Mouse (Mus musculus) yolk sac, embryonic 10.5 days (tissue): ENCODE data around the gene 1110032A03Rik.
A peak's percentile ranks its signal among the peaks of the same experiment; 100 is the strongest.

ENCODE experiments used
- DNase-seq: peaks from one replicate; pipeline ENCODE4 v3.0.0-alpha.2; 2017; ENCODE audit warnings: low spot score

The 1110032A03Rik gene

GRCm38 (mm10) chr9:50729600-50729999 is 45.7 kb downstream of the 1110032A03Rik start:
- peak; percentile 32 for DNase-seq

DNA sequence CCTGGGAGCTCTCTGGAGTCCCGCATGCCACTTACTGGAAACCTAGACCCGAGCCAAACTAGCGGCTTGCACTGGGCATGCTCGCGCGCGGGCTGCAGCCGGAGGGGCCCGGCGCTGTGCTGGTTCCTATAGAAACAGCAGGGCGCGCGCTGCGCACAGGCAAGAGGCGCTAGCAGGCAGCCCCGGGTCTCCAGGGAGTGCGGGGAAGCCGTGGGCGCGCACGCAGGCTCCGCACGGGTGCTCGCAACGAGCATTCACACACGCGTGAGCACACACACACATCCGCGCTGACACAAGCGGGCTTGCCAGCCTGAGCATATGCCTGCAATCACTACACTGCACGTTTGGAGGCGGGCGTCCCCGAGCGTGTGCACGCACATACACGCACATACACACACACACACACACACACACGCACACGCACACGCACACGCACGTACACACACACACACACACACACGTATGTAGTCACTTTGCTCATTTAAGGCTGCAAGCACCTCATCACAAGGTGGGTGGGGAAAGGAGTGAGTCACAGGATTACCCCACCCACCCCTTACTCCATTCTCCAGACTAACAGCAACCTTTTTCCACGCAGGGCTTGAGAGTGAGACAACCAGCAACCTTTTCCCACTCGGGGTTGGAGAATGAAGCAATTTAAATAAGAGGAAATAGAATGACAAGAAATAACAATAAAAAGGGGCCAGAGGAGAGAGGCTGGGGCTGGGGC is 47.2 kb downstream of the 1110032A03Rik start:
- DNase-seq: peak; percentile 62

GRCm38 (mm10) chr9:50727171-50727924 is 48.0 kb downstream of the 1110032A03Rik start:
- DNase-seq: no peak

- DNase-seq: no peak
These were observed 49.3 kb downstream of the 1110032A03Rik start for GRCm38 (mm10) chr9:50725921-50726590.

- no peak for DNase-seq
These were observed 50.5 kb downstream of the 1110032A03Rik start for GRCm38 (mm10) chr9:50724661-50725330.

- DNase-seq: no peak
These were observed 51.2 kb downstream of the 1110032A03Rik start for GRCm38 (mm10) chr9:50724147-50724546.

DNA sequence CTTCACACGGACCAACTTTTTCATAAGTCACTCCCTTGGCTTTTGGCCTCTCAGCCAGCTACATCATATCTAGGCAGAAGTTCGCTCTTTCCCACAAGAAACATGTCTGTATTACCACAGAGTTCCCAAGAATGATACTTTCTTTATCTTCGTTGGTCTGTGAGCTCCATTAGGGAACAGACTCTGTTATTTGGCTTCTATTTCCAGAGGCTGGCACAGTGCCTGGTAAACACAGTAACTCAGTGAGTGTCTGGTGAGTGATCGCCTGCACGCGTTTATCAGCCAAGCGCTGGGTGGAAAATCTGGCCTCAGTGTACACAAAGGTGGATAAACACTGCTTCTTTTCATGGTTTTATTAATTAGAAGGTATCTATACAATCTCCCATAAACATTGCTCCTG is 51.9 kb downstream of the 1110032A03Rik start:
- DNase-seq: no peak

DNA sequence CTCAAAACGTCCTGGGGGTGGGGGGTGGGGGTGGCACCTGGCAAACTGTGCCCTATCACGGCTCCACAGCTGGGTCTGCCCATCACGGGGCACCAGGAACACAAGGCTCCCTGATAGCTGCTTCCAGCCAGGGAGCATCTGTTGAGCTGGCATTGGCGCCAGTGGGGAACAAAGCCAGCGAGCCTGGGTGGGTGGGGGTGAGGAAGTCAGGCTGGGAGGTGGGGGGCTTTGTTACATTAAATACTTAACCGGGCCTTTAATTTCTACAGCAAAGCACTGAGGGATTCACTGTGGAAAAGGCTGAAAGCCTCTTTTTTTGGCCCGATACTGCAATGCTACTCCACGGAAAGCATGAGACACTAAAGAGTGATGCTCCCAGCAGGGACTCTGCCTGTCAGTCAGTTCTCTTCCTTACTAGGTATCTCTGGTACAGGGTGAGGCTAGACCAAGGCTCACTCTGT is 52.8 kb downstream of the 1110032A03Rik start:
- no peak for DNase-seq

DNA sequence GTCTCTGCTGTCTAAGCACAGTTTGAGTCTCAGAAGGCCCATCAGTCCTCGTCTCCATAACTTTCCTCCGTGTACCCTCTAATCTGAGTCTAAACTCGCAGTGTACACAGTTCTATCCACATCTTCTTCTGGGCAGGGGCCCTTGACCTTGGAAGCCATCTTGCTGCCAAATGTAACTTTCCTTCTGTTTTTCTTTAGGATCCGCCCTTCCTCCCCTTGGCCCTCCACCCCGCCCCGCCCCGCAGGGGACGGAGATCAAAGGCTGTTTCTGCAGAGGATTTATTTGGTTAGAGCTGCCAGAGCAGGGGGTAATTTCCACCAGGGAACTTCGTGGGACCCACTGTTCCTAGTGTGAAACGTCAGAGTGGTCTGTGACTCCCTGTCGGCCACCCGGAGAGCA is 54.3 kb downstream of the 1110032A03Rik start:
- DNase-seq: no peak

- no peak for DNase-seq
These were observed 56.4 kb downstream of the 1110032A03Rik start for GRCm38 (mm10) chr9:50718878-50719277.

- no peak for DNase-seq
These were observed 61.1 kb downstream of the 1110032A03Rik start for GRCm38 (mm10) chr9:50714188-50714587.
